Mouse (Mus musculus) intestine, postnatal 0 days (tissue): Measurements from ENCODE around the gene Irgm2. TPM values are rescaled to one million over a fixed set of nuclear protein-coding genes. Genes with fewer than 3 reads are reported as not detected.
A peak's percentile ranks its signal among the peaks of the same experiment; 100 is the strongest.
"Not testable (repeated sequence)": the region's sequence is repeated elsewhere in the genome, so short reads cannot be mapped to it uniquely, and the experiment has no call there.

Experiments used
- ATAC-seq: fragments of 200-750 bp; cut with Nextera tagmentation; 2 replicates; pipeline ENCODE4 v1.8.0; 2017; ENCODE audit warnings: mild to moderate bottlenecking, moderate TSS enrichment, moderate library complexity
- H3K27ac ChIP-seq: fragments of 300-500 bp; sonication (generic); 2 replicates; pipeline ENCODE4 v1.5.1; 2014; ENCODE audit warnings: mild to moderate bottlenecking, low read depth, low read length, moderate library complexity
- H3K27me3 ChIP-seq: fragments of 300-500 bp; sonication (generic); replicated peaks from 2 replicates; pipeline ENCODE4 v1.6.1; 2014; ENCODE audit warnings: low read length, mixed read lengths; ENCODE audit not compliant: control insufficient read depth, insufficient read depth
- H3K36me3 ChIP-seq: fragments of 300-500 bp; sonication (generic); 2 replicates; pipeline ENCODE4 v1.6.1; 2014; ENCODE audit warnings: mild to moderate bottlenecking, moderate library complexity; ENCODE audit not compliant: control insufficient read depth, insufficient read depth
- H3K4me1 ChIP-seq: fragments of 300-500 bp; sonication (generic); replicated peaks from 2 replicates; pipeline ENCODE4 v1.6.1; 2014; ENCODE audit warnings: antibody characterized with exemption, low read length, mixed read lengths; ENCODE audit not compliant: control insufficient read depth, insufficient read depth
- H3K4me2 ChIP-seq: fragments of 300-500 bp; sonication (generic); replicated peaks from 2 replicates; pipeline ENCODE4 v1.6.1; 2014; ENCODE audit warnings: low read depth, mild to moderate bottlenecking, moderate library complexity
- H3K4me3 ChIP-seq: fragments of 300-500 bp; sonication (generic); 2 replicates; pipeline ENCODE4 v1.5.1; 2014; ENCODE audit warnings: low read depth, low read length
- H3K9ac ChIP-seq: fragments of 300-500 bp; sonication (generic); 2 replicates; pipeline ENCODE4 v1.6.1; 2014; ENCODE audit warnings: mild to moderate bottlenecking, low read depth, low read length
- H3K9me3 ChIP-seq: fragments of 300-500 bp; sonication (generic); 2 replicates; pipeline ENCODE4 v1.6.1; 2016; ENCODE audit warnings: mixed run types; ENCODE audit not compliant: control insufficient read depth
- CTCF ChIP-seq: sonication (generic); IDR thresholded peaks from 2 replicates; pipeline ENCODE4 v1.5.1; 2016; ENCODE audit warnings: low read depth, mild to moderate bottlenecking, control low read depth, antibody characterized with exemption, moderate library complexity
- WGBS: fragments of 180-500 bp; shearing (Covaris S2); extraction: QIAGEN DNeasy Blood & Tissue Kit; methylation state at CpG from one replicate; pipeline ENCODE4 v1.1.7; 2014; 5-methylcytosine and 5-hydroxymethylcytosine counted together
- polyA plus RNA-seq: library from polyadenylated mRNA; unstranded; fragments of >200 nt; fragmentation: Nextera tagmentation; extraction: Ambion mirVana; gene quantifications from 2 replicates; pipeline ENCODE4 v1.2.1, GENCODE M21; 2015

Gene Irgm2
- 5.4 and 6.4 TPM in 2 replicates for polyA plus RNA-seq

GRCm38 (mm10) chr11:58199229-58200037 is at the start of gene Irgm2, which contains the start of gene Igtp:
Gene Irgm2 (plus strand): TSS chr11:58199618.
Gene Igtp (plus strand): TSS chr11:58199556.
- not testable (repeated sequence) for H3K27me3 ChIP-seq, H3K9me3 ChIP-seq, H3K36me3 ChIP-seq, H3K4me1 ChIP-seq
- Histone ChIP-seq H3K4me2 (peak within 1 kb of the TSS; percentile 78), H3K27ac (peak within 1 kb of the TSS; percentile 83), H3K4me3 (peak within 1 kb of the TSS; percentile 68), H3K9ac (peak within 1 kb of the TSS; percentile 58)
- 6% methylated on average over 13 of the region's 15 CpGs for WGBS
- peak; percentile 84 for ATAC-seq

GRCm38 (mm10) chr11:58155458-58155857 is 44.0 kb upstream of the Irgm2 start:
- 81% methylated on average over 9 of the region's 9 CpGs for WGBS
- no peak for TF ChIP-seq CTCF
- Histone ChIP-seq H3K27ac (no peak overlapping the region), H3K4me3 (no peak overlapping the region), H3K4me1 (no peaks in the 10 kb centered on the region), H3K9ac (no peak overlapping the region), H3K4me2 (no peak overlapping the region), H3K36me3 (peaks cover 45% of the 10 kb centered on the region), H3K9me3 (no peaks in the 10 kb centered on the region), H3K27me3 (no peaks in the 10 kb centered on the region)
- ATAC-seq = no peak

- H3K4me3 ChIP-seq = no peak overlapping the region
- no peak overlapping the region for H3K4me2 ChIP-seq
- TF ChIP-seq CTCF = no peak
- no peak overlapping the region for H3K27ac ChIP-seq
- H3K9ac ChIP-seq = no peak overlapping the region
- no peak for ATAC-seq
- H3K9me3 ChIP-seq = no peaks in the 10 kb centered on the region
- peaks cover 44% of the 10 kb centered on the region for H3K36me3 ChIP-seq
- H3K27me3 ChIP-seq = no peaks in the 10 kb centered on the region
- WGBS = 72% methylated on average over 3 of the region's 3 CpGs
- H3K4me1 ChIP-seq = no peaks in the 10 kb centered on the region
Observed at GRCm38 (mm10) chr11:58156871-58157270, 42.5 kb upstream of the Irgm2 start.

GRCm38 (mm10) chr11:58165072-58165471 is 34.3 kb upstream of the Irgm2 start:
- TF ChIP-seq CTCF = peak; percentile 57
- Histone ChIP-seq H3K36me3 (peaks cover 22% of the 10 kb centered on the region), H3K4me1 (no peaks in the 10 kb centered on the region), H3K4me2 (no peak overlapping the region), H3K4me3 (no peak overlapping the region), H3K27ac (no peak overlapping the region), H3K27me3 (no peaks in the 10 kb centered on the region), H3K9ac (no peak overlapping the region), H3K9me3 (no peaks in the 10 kb centered on the region)
- no peak for ATAC-seq
- WGBS = 89% methylated on average over 2 of the region's 2 CpGs

GRCm38 (mm10) chr11:58167822-58168166 is 31.6 kb upstream of the Irgm2 start:
- TF ChIP-seq CTCF = no peak; the same call in 1 of the 2 replicates
- peak overlapping the region; percentile 94 for H3K4me2 ChIP-seq
- WGBS = 1% methylated on average over 8 of the region's 8 CpGs
- H3K4me3 ChIP-seq = peak overlapping the region; percentile 94
- no peaks in the 10 kb centered on the region for H3K27me3 ChIP-seq
- H3K36me3 ChIP-seq = peaks cover 11% of the 10 kb centered on the region; the same call in 1 of the 2 replicates
- peak overlapping the region; percentile 81 for H3K9ac ChIP-seq
- H3K4me1 ChIP-seq = no peaks in the 10 kb centered on the region
- ATAC-seq = no peak
- H3K27ac ChIP-seq = peak overlapping the region; percentile 50; the same call in 1 of the 2 replicates
- no peaks in the 10 kb centered on the region for H3K9me3 ChIP-seq

- H3K4me2 ChIP-seq = peak within 1 kb of the TSS; percentile 94
- peak within 1 kb of the TSS; percentile 94 for H3K4me3 ChIP-seq
- H3K4me1 ChIP-seq = no peaks in the 10 kb centered on the region
- peak; percentile 83 for ATAC-seq
- no peaks in the 10 kb centered on the region for H3K9me3 ChIP-seq
- no peaks in the 10 kb centered on the region for H3K27me3 ChIP-seq
- TF ChIP-seq CTCF = peak; percentile 39
- peak within 1 kb of the TSS; percentile 81 for H3K9ac ChIP-seq
- WGBS = under 1% methylated on average over 69 of the region's 71 CpGs
- H3K27ac ChIP-seq = peak within 1 kb of the TSS; percentile 50
- H3K36me3 ChIP-seq = peaks cover 11% of the 10 kb centered on the region; the same call in 1 of the 2 replicates
Observed at GRCm38 (mm10) chr11:58168167-58168915, 31.1 kb upstream of the Irgm2 start, which contains the start of gene Gemin5. Gene Gemin5 (minus strand): TSS chr11:58168539.
